Mouse (Mus musculus): ENCODE results near the gene Catsper2.

GRCm38 (mm10) chr2:121363656-121364055 is 49.9 kb downstream of the Catsper2 start:
- TF ChIP-seq EP300 (IDR thresholded peaks at IDR 0.05; ENCODE audit: low read depth) (no peak), CTCF (IDR thresholded peaks at IDR 0.05; ENCODE audit: low read depth) (no peak)

Measured in liver, embryonic 14.5 days (tissue).